Mouse (Mus musculus): ENCODE measurements around the gene Acads. TPM values are rescaled to one million over a fixed set of nuclear protein-coding genes. Genes with fewer than 3 reads are reported as not detected.
"Not testable (repeated sequence)": the region's sequence is repeated elsewhere in the genome, so short reads cannot be mapped to it uniquely, and the experiment has no call there.

Gene Acads
- 30.6 and 33.4 TPM in 2 replicates for polyA plus RNA-seq (2012; rRNA removed)

GRCm38 (mm10) chr5:115118961-115119570 is at the start of gene Acads:
Gene Acads (minus strand): TSS chr5:115119346.
- Histone ChIP-seq H3K4me3 (ENCODE audit: extremely low read depth, insufficient read depth, insufficient read length) (peak within 1 kb of the TSS; percentile 92), H3K27me3 (ENCODE audit: control insufficient read depth, insufficient read depth, low read length) (no peaks in the 10 kb centered on the region), H3K36me3 (ENCODE audit: control insufficient read depth, insufficient read depth, low read length) (peaks cover 2% of the 10 kb centered on the region; the same call in 1 of the 2 replicates), H3K4me1 (ENCODE audit: control insufficient read depth, insufficient read depth, insufficient read length) (no peaks in the 10 kb centered on the region; the same call in none of the 2 replicates), H3K27ac (ENCODE audit: insufficient read depth, low read length) (no peak within 1 kb of the TSS; the same call in 1 of the 2 replicates)
- peak; percentile 56 to 84 for DNase-seq (ENCODE audit: low read depth in 1 of 2, low spot score in 2 of 2)
- TF ChIP-seq CTCF (IDR thresholded peaks at IDR 0.05; ENCODE audit: extremely low read depth, insufficient read depth, insufficient read length, insufficient replicate concordance): no peak
- peak; percentile 25; the same call in 1 of the 2 replicates for TF ChIP-seq POLR2A (IDR thresholded peaks at IDR 0.05; ENCODE audit: low read depth, low read length)
- WGBS: under 1% methylated on average over 39 of the region's 39 CpGs

DNA sequence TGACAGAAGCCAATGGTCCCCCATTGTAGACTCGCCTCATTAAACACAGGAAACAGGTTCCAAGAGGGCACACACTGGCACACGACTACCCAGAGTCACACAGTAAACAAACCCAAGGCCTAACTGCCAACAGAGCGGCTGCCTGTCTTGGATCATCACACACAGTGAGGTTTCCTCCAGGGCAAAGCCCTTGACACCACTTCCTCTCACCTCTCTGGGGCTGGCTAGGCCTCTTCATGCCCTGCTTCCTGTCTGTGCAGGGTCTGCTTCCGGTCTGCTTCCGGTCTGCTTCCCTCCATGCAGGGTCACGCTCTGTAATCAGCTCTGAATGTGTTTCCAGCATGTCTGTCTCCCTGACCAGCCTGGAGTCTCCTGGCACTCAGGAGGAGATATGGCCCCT is 48.2 kb upstream of the Acads start:
- TF ChIP-seq CTCF (IDR thresholded peaks at IDR 0.05; ENCODE audit: extremely low read depth, insufficient read depth, insufficient read length, insufficient replicate concordance): no peak
- peak; percentile 25 for TF ChIP-seq POLR2A (IDR thresholded peaks at IDR 0.05; ENCODE audit: low read depth, low read length)
- WGBS: 14% methylated on average over 6 of the region's 6 CpGs
- Histone ChIP-seq H3K4me1 (ENCODE audit: control insufficient read depth, insufficient read depth, insufficient read length) (peaks cover 19% of the 10 kb centered on the region; the same call in 1 of the 2 replicates), H3K36me3 (ENCODE audit: control insufficient read depth, insufficient read depth, low read length) (no peaks in the 10 kb centered on the region), H3K27me3 (ENCODE audit: control insufficient read depth, insufficient read depth, low read length) (no peaks in the 10 kb centered on the region), H3K27ac (ENCODE audit: insufficient read depth, low read length) (peak overlapping the region; percentile 77), H3K4me3 (ENCODE audit: extremely low read depth, insufficient read depth, insufficient read length) (no peak overlapping the region)
- DNase-seq (ENCODE audit: low read depth in 1 of 2, low spot score in 2 of 2): peak; percentile 65 to 79

DNA sequence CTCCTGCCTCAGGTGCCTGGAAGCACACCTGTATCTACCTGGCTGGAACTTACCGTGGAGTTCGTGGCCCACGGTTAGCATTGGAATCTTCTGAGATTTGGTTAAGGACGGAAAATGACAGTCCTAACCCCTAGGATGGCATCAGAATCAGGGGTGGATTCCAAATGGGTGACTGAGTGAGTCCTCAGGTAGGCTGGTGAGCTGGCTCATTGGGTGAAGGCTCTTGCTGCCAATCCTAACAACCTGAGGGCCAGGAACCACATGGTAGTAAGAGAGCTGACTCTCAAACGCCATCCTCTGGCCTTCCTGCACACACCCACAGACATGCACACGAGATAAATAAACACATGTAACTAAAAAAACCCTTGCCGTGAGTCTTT is 47.7 kb upstream of the Acads start:
- whole genome bisulfite sequencing: 57% methylated on average over 7 of the region's 7 CpGs
- H3K36me3 ChIP-seq (ENCODE audit: control insufficient read depth, insufficient read depth, low read length): no peaks in the 10 kb centered on the region
- peaks cover 19% of the 10 kb centered on the region; the same call in 1 of the 2 replicates for H3K4me1 ChIP-seq (ENCODE audit: control insufficient read depth, insufficient read depth, insufficient read length)
- peak overlapping the region; percentile 77 for H3K27ac ChIP-seq (ENCODE audit: insufficient read depth, low read length)
- H3K27me3 ChIP-seq (ENCODE audit: control insufficient read depth, insufficient read depth, low read length): no peaks in the 10 kb centered on the region
- no peak for DNase-seq (ENCODE audit: low read depth in 1 of 2, low spot score in 2 of 2)
- no peak for TF ChIP-seq POLR2A (IDR thresholded peaks at IDR 0.05; ENCODE audit: low read depth, low read length)
- no peak for TF ChIP-seq CTCF (IDR thresholded peaks at IDR 0.05; ENCODE audit: extremely low read depth, insufficient read depth, insufficient read length, insufficient replicate concordance)
- H3K4me3 ChIP-seq (ENCODE audit: extremely low read depth, insufficient read depth, insufficient read length): no peak overlapping the region

GRCm38 (mm10) chr5:115165895-115166814 is 47.0 kb upstream of the Acads start:
- Histone ChIP-seq H3K27ac (ENCODE audit: insufficient read depth, low read length) (peak overlapping the region; percentile 77), H3K27me3 (ENCODE audit: control insufficient read depth, insufficient read depth, low read length) (no peaks in the 10 kb centered on the region), H3K4me3 (ENCODE audit: extremely low read depth, insufficient read depth, insufficient read length) (no peak overlapping the region), H3K4me1 (ENCODE audit: control insufficient read depth, insufficient read depth, insufficient read length) (peaks cover 19% of the 10 kb centered on the region; the same call in 1 of the 2 replicates), H3K36me3 (ENCODE audit: control insufficient read depth, insufficient read depth, low read length) (no peaks in the 10 kb centered on the region)
- DNase-seq (ENCODE audit: low read depth in 1 of 2, low spot score in 2 of 2): no peak
- no peak for TF ChIP-seq CTCF (IDR thresholded peaks at IDR 0.05; ENCODE audit: extremely low read depth, insufficient read depth, insufficient read length, insufficient replicate concordance)
- TF ChIP-seq POLR2A (IDR thresholded peaks at IDR 0.05; ENCODE audit: low read depth, low read length): no peak
- WGBS: 47% methylated on average over 11 of the region's 11 CpGs

- no peak for DNase-seq (ENCODE audit: low read depth in 1 of 2, low spot score in 2 of 2)
- peak; percentile 23; the same call in 1 of the 2 replicates for TF ChIP-seq CTCF (IDR thresholded peaks at IDR 0.05; ENCODE audit: extremely low read depth, insufficient read depth, insufficient read length, insufficient replicate concordance)
- TF ChIP-seq POLR2A (IDR thresholded peaks at IDR 0.05; ENCODE audit: low read depth, low read length): no peak
- H3K36me3 ChIP-seq (ENCODE audit: control insufficient read depth, insufficient read depth, low read length): no peaks in the 10 kb centered on the region
- peaks cover 24% of the 10 kb centered on the region; the same call in 1 of the 2 replicates for H3K4me1 ChIP-seq (ENCODE audit: control insufficient read depth, insufficient read depth, insufficient read length)
- H3K27me3 ChIP-seq (ENCODE audit: control insufficient read depth, insufficient read depth, low read length): no peaks in the 10 kb centered on the region
- H3K27ac ChIP-seq (ENCODE audit: insufficient read depth, low read length): no peak overlapping the region
- no peak overlapping the region for H3K4me3 ChIP-seq (ENCODE audit: extremely low read depth, insufficient read depth, insufficient read length)
- 84% methylated on average over 9 of the region's 9 CpGs for whole genome bisulfite sequencing
These were observed 46.2 kb upstream of the Acads start for GRCm38 (mm10) chr5:115165351-115165750.

DNA sequence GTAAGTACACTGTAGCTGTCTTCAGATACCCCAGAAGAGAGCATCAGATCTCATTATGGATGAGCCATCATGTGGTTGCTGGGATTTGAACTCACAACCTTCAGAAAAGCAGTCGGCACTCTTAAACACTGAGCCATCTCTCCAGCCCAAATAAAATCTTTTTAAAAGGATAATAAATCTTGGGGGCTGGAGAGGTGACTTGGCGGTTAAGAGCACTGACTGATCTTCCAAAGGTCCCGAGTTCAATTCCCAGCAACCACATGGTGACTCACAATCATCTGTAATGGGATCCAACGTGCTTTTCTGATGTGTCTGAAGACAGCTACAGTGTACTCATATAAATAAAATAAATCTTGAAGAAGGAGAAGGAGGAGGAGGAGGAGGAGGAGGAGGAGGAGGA is 45.3 kb upstream of the Acads start:
- not testable (repeated sequence) for H3K4me3 ChIP-seq (ENCODE audit: extremely low read depth, insufficient read depth, insufficient read length); H3K27me3 ChIP-seq (ENCODE audit: control insufficient read depth, insufficient read depth, low read length); H3K27ac ChIP-seq (ENCODE audit: insufficient read depth, low read length); DNase-seq (ENCODE audit: low read depth in 1 of 2, low spot score in 2 of 2); H3K36me3 ChIP-seq (ENCODE audit: control insufficient read depth, insufficient read depth, low read length)
- 96% methylated on average over 4 of the region's 4 CpGs for WGBS
- H3K4me1 ChIP-seq (ENCODE audit: control insufficient read depth, insufficient read depth, insufficient read length): peaks cover 24% of the 10 kb centered on the region; the same call in 1 of the 2 replicates
